Mouse (Mus musculus) intestine, postnatal 0 days (tissue): ENCODE data around the gene Spocd1. TPM values are rescaled to one million over a fixed set of nuclear protein-coding genes. Genes with fewer than 3 reads are reported as not detected.
A peak's percentile ranks its signal among the peaks of the same experiment; 100 is the strongest.

Experiments used
- ATAC-seq: fragments of 200-750 bp; cut with Nextera tagmentation; 2 replicates; pipeline ENCODE4 v1.8.0; 2017; ENCODE audit warnings: mild to moderate bottlenecking, moderate TSS enrichment, moderate library complexity
- H3K27ac ChIP-seq: fragments of 300-500 bp; sonication (generic); 2 replicates; pipeline ENCODE4 v1.5.1; 2014; ENCODE audit warnings: mild to moderate bottlenecking, low read depth, low read length, moderate library complexity
- H3K27me3 ChIP-seq: fragments of 300-500 bp; sonication (generic); replicated peaks from 2 replicates; pipeline ENCODE4 v1.6.1; 2014; ENCODE audit warnings: low read length, mixed read lengths; ENCODE audit not compliant: control insufficient read depth, insufficient read depth
- H3K36me3 ChIP-seq: fragments of 300-500 bp; sonication (generic); 2 replicates; pipeline ENCODE4 v1.6.1; 2014; ENCODE audit warnings: mild to moderate bottlenecking, moderate library complexity; ENCODE audit not compliant: control insufficient read depth, insufficient read depth
- H3K4me1 ChIP-seq: fragments of 300-500 bp; sonication (generic); replicated peaks from 2 replicates; pipeline ENCODE4 v1.6.1; 2014; ENCODE audit warnings: antibody characterized with exemption, low read length, mixed read lengths; ENCODE audit not compliant: control insufficient read depth, insufficient read depth
- H3K4me2 ChIP-seq: fragments of 300-500 bp; sonication (generic); replicated peaks from 2 replicates; pipeline ENCODE4 v1.6.1; 2014; ENCODE audit warnings: low read depth, mild to moderate bottlenecking, moderate library complexity
- H3K4me3 ChIP-seq: fragments of 300-500 bp; sonication (generic); 2 replicates; pipeline ENCODE4 v1.5.1; 2014; ENCODE audit warnings: low read depth, low read length
- H3K9ac ChIP-seq: fragments of 300-500 bp; sonication (generic); 2 replicates; pipeline ENCODE4 v1.6.1; 2014; ENCODE audit warnings: mild to moderate bottlenecking, low read depth, low read length
- H3K9me3 ChIP-seq: fragments of 300-500 bp; sonication (generic); 2 replicates; pipeline ENCODE4 v1.6.1; 2016; ENCODE audit warnings: mixed run types; ENCODE audit not compliant: control insufficient read depth
- CTCF ChIP-seq: sonication (generic); IDR thresholded peaks from 2 replicates; pipeline ENCODE4 v1.5.1; 2016; ENCODE audit warnings: low read depth, mild to moderate bottlenecking, control low read depth, antibody characterized with exemption, moderate library complexity
- WGBS: fragments of 180-500 bp; shearing (Covaris S2); extraction: QIAGEN DNeasy Blood & Tissue Kit; methylation state at CpG from one replicate; pipeline ENCODE4 v1.1.7; 2014; 5-methylcytosine and 5-hydroxymethylcytosine counted together
- polyA plus RNA-seq: library from polyadenylated mRNA; unstranded; fragments of >200 nt; fragmentation: Nextera tagmentation; extraction: Ambion mirVana; gene quantifications from 2 replicates; pipeline ENCODE4 v1.2.1, GENCODE M21; 2015

Gene Spocd1
- polyA plus RNA-seq, 1 experiment from 2014 or later = not detected

- 82% methylated on average over 8 of the region's 8 CpGs for WGBS
- Histone ChIP-seq H3K9ac (no peak overlapping the region), H3K36me3 (no peaks in the 10 kb centered on the region), H3K27me3 (no peaks in the 10 kb centered on the region), H3K4me1 (no peaks in the 10 kb centered on the region), H3K4me3 (no peak overlapping the region), H3K9me3 (no peaks in the 10 kb centered on the region), H3K4me2 (no peak overlapping the region), H3K27ac (no peak overlapping the region)
- no peak for ATAC-seq
- no peak for TF ChIP-seq CTCF
These were observed 4.9 kb upstream of the Spocd1 start for GRCm38 (mm10) chr4:129924143-129924542.

- Histone ChIP-seq H3K27me3 (no peaks in the 10 kb centered on the region), H3K9me3 (no peaks in the 10 kb centered on the region), H3K4me2 (no peak overlapping the region), H3K4me1 (no peaks in the 10 kb centered on the region), H3K9ac (no peak overlapping the region), H3K4me3 (no peak overlapping the region), H3K36me3 (no peaks in the 10 kb centered on the region), H3K27ac (no peak overlapping the region)
- 60% methylated on average over 6 of the region's 6 CpGs for WGBS
- no peak for ATAC-seq
- no peak for TF ChIP-seq CTCF
These were observed 4.4 kb upstream of the Spocd1 start for GRCm38 (mm10) chr4:129924694-129925093.

GRCm38 (mm10) chr4:129926544-129926943 lies 2.5 kb upstream of the Spocd1 start:
- TF ChIP-seq CTCF = no peak
- WGBS = 17% methylated on average over 8 of the region's 8 CpGs
- Histone ChIP-seq H3K36me3 (no peaks in the 10 kb centered on the region), H3K9me3 (no peaks in the 10 kb centered on the region), H3K27me3 (no peaks in the 10 kb centered on the region), H3K4me1 (no peaks in the 10 kb centered on the region), H3K9ac (no peak overlapping the region), H3K4me2 (no peak overlapping the region), H3K27ac (no peak overlapping the region), H3K4me3 (no peak overlapping the region)
- no peak for ATAC-seq

- H3K27me3 ChIP-seq = no peaks in the 10 kb centered on the region
- ATAC-seq = no peak
- no peak for TF ChIP-seq CTCF
- H3K4me3 ChIP-seq = no peak overlapping the region
- 85% methylated on average over 3 of the region's 3 CpGs for WGBS
- no peaks in the 10 kb centered on the region for H3K4me1 ChIP-seq
- no peak overlapping the region for H3K27ac ChIP-seq
- H3K4me2 ChIP-seq = no peak overlapping the region
- H3K9me3 ChIP-seq = no peaks in the 10 kb centered on the region
- no peak overlapping the region for H3K9ac ChIP-seq
- H3K36me3 ChIP-seq = no peaks in the 10 kb centered on the region
These were observed 2.0 kb upstream of the Spocd1 start for GRCm38 (mm10) chr4:129927091-129927490.

GRCm38 (mm10) chr4:129928124-129928751 lies 811 bp upstream of the Spocd1 start:
- H3K4me3 ChIP-seq = peak overlapping the region; percentile 4; the same call in 1 of the 2 replicates
- H3K27ac ChIP-seq = no peak overlapping the region
- H3K9me3 ChIP-seq = no peaks in the 10 kb centered on the region
- 0 out of 2 replicates have a peak, but pooled peaks have one; percentile 33 for ATAC-seq
- TF ChIP-seq CTCF = peak; percentile 98
- 6% methylated on average over 19 of the region's 19 CpGs for WGBS
- no peaks in the 10 kb centered on the region for H3K27me3 ChIP-seq
- no peaks in the 10 kb centered on the region for H3K4me1 ChIP-seq
- no peaks in the 10 kb centered on the region for H3K36me3 ChIP-seq
- H3K4me2 ChIP-seq = peak overlapping the region; percentile 53
- H3K9ac ChIP-seq = no peak overlapping the region

GRCm38 (mm10) chr4:129933696-129934095 lies 4.6 kb downstream of the Spocd1 start:
- Histone ChIP-seq H3K4me1 (no peaks in the 10 kb centered on the region), H3K27ac (no peak overlapping the region), H3K9ac (no peak overlapping the region), H3K36me3 (no peaks in the 10 kb centered on the region), H3K27me3 (no peaks in the 10 kb centered on the region), H3K9me3 (no peaks in the 10 kb centered on the region), H3K4me2 (no peak overlapping the region), H3K4me3 (no peak overlapping the region)
- 68% methylated on average over 14 of the region's 14 CpGs for WGBS
- no peak for TF ChIP-seq CTCF
- ATAC-seq = no peak
